Mouse (Mus musculus): Measurements from ENCODE around the gene Irgm2. TPM values are rescaled to one million over a fixed set of nuclear protein-coding genes. Genes with fewer than 3 reads are reported as not detected.

Irgm2 gene
- polyA plus RNA-seq, 1 experiment from 2014 or later = 1.2 TPM

- H3K9me3 ChIP-seq = no peaks in the 10 kb centered on the region
- no peak overlapping the region for H3K27ac ChIP-seq
- H3K27me3 ChIP-seq = no peaks in the 10 kb centered on the region
- no peak overlapping the region for H3K4me3 ChIP-seq
- 80% methylated on average over 9 of the region's 9 CpGs for WGBS
- no peaks in the 10 kb centered on the region for H3K36me3 ChIP-seq
- no peak overlapping the region for H3K4me2 ChIP-seq (replicated peaks)
- H3K9ac ChIP-seq = no peak overlapping the region
- ATAC-seq (ENCODE audit: insufficient number of reproducible peaks, insufficient read depth, low FRiP score, low TSS enrichment) = no peak
- no peaks in the 10 kb centered on the region for H3K4me1 ChIP-seq
Observed at GRCm38 (mm10) chr11:58264546-58264945, 65.1 kb downstream of the Irgm2 start.

GRCm38 (mm10) chr11:58268285-58268684 is 68.9 kb downstream of the Irgm2 start:
- Histone ChIP-seq H3K9ac (no peak overlapping the region), H3K27me3 (no peaks in the 10 kb centered on the region), H3K4me1 (no peaks in the 10 kb centered on the region), H3K36me3 (no peaks in the 10 kb centered on the region), H3K27ac (no peak overlapping the region), H3K4me2 (replicated peaks) (no peak overlapping the region), H3K9me3 (no peaks in the 10 kb centered on the region), H3K4me3 (no peak overlapping the region)
- 86% methylated on average over 3 of the region's 3 CpGs for WGBS
- no peak for ATAC-seq (ENCODE audit: insufficient number of reproducible peaks, insufficient read depth, low FRiP score, low TSS enrichment)

Other genes starting within 250 kb of the Irgm2 start
- gene Larp1, start 190.6 kb upstream of the Irgm2 start, polyA plus RNA-seq (2016; fragmentation: Nextera tagmentation; extraction: Ambion mirVana) = 17.5 and 23.7 TPM in 2 replicates
- gene Gm12248, start 106.5 kb upstream of the Irgm2 start, polyA plus RNA-seq (2016; fragmentation: Nextera tagmentation; extraction: Ambion mirVana) = not detected in 2 replicates
- gene Cnot8, start 95.5 kb upstream of the Irgm2 start, polyA plus RNA-seq (2016; fragmentation: Nextera tagmentation; extraction: Ambion mirVana) = 103 TPM in 2 replicates
- gene Gemin5, start 31.1 kb upstream of the Irgm2 start, polyA plus RNA-seq (2016; fragmentation: Nextera tagmentation; extraction: Ambion mirVana) = 25.6 and 29.8 TPM in 2 replicates
- 125 and 126 TPM in 2 replicates for gene Mrpl22, start 28.0 kb upstream of the Irgm2 start, polyA plus RNA-seq (2016; fragmentation: Nextera tagmentation; extraction: Ambion mirVana)
- 2.7 and 2.9 TPM in 2 replicates for gene Igtp, start 62 bp upstream of the Irgm2 start, polyA plus RNA-seq (2016; fragmentation: Nextera tagmentation; extraction: Ambion mirVana)
- 0.08 TPM in 1 of 2 replicates, not detected in the other for gene 4930438A08Rik, start 75.2 kb downstream of the Irgm2 start, polyA plus RNA-seq (2016; fragmentation: Nextera tagmentation; extraction: Ambion mirVana)
- 27.4 and 29.7 TPM in 2 replicates for gene Zfp692, start 107.5 kb downstream of the Irgm2 start, polyA plus RNA-seq (2016; fragmentation: Nextera tagmentation; extraction: Ambion mirVana)
- gene Zfp672, start 130.7 kb downstream of the Irgm2 start, polyA plus RNA-seq (2016; fragmentation: Nextera tagmentation; extraction: Ambion mirVana) = 38.7 and 40.8 TPM in 2 replicates
- 38.2 and 40.6 TPM in 2 replicates for gene Sh3bp5l, start 131.1 kb downstream of the Irgm2 start, polyA plus RNA-seq (2016; fragmentation: Nextera tagmentation; extraction: Ambion mirVana)
- gene Lypd8, start 179.4 kb downstream of the Irgm2 start, polyA plus RNA-seq (2016; fragmentation: Nextera tagmentation; extraction: Ambion mirVana) = not detected in 2 replicates
- not detected in 2 replicates for gene 1810065E05Rik, start 221.5 kb downstream of the Irgm2 start, polyA plus RNA-seq (2016; fragmentation: Nextera tagmentation; extraction: Ambion mirVana)
- gene Gm12253, start 232.9 kb downstream of the Irgm2 start, polyA plus RNA-seq (2016; fragmentation: Nextera tagmentation; extraction: Ambion mirVana) = not detected in 2 replicates

All from embryonic facial prominence, embryonic 12.5 days (tissue).